Mouse (Mus musculus): ENCODE data around the gene Arhgef2. TPM values are rescaled to one million over a fixed set of nuclear protein-coding genes. Genes with fewer than 3 reads are reported as not detected.

Gene Arhgef2
- polyA plus RNA-seq, 1 experiment = 80.7 TPM

DNA sequence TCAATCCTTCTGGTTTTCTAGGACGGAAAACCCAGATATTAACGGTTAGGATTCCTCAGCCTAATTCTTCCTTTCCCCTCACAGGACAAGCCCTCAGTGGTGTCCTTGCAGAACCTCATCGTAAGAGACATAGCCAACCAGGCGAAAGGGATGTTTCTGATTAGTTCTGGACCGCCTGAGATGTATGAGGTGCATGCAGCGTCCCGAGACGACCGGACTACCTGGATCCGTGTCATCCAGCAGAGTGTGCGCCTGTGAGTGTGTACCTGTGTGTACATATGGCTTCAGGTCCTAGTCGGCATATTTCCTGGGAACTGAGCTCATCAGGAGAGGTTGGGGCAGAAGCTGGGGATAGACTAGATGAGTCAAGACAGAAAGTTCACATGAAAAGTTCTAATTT, 33.5 kb downstream of the Arhgef2 start:
- Histone ChIP-seq H3K4me1 (ENCODE audit: control insufficient read depth, insufficient read depth, low read length) (0 out of 2 replicates have a peak, but pooled peaks cover 3% of the 10 kb centered on the region), H3K4me3 (ENCODE audit: insufficient read depth, low read depth, low read length) (no peak overlapping the region), H3K27me3 (replicated peaks; ENCODE audit: control insufficient read depth, insufficient read depth, low read length) (no peaks in the 10 kb centered on the region), H3K36me3 (ENCODE audit: control insufficient read depth, insufficient read depth, low read length) (peaks cover 30% of the 10 kb centered on the region), H3K27ac (ENCODE audit: insufficient read depth, low read depth, low read length) (no peak overlapping the region)
- no peak for DNase-seq
- WGBS = 95% methylated on average over 12 of the region's 12 CpGs
- TF ChIP-seq CTCF (conservative IDR thresholded peaks at IDR 0.05; ENCODE audit: insufficient read depth, insufficient read length, low read depth, low read length) (no peak), POLR2A (IDR thresholded peaks at IDR 0.05; ENCODE audit: low read depth, low read length) (no peak)

GRCm38 (mm10) chr3:88640676-88641075, 34.9 kb downstream of the Arhgef2 start:
- no peak overlapping the region for H3K27ac ChIP-seq (ENCODE audit: insufficient read depth, low read depth, low read length)
- peaks cover 28% of the 10 kb centered on the region for H3K36me3 ChIP-seq (ENCODE audit: control insufficient read depth, insufficient read depth, low read length)
- TF ChIP-seq CTCF (conservative IDR thresholded peaks at IDR 0.05; ENCODE audit: insufficient read depth, insufficient read length, low read depth, low read length) = peak; percentile 39
- no peak for TF ChIP-seq POLR2A (IDR thresholded peaks at IDR 0.05; ENCODE audit: low read depth, low read length)
- H3K4me1 ChIP-seq (ENCODE audit: control insufficient read depth, insufficient read depth, low read length) = 0 out of 2 replicates have a peak, but pooled peaks cover 3% of the 10 kb centered on the region
- no peak overlapping the region for H3K4me3 ChIP-seq (ENCODE audit: insufficient read depth, low read depth, low read length)
- H3K27me3 ChIP-seq (replicated peaks; ENCODE audit: control insufficient read depth, insufficient read depth, low read length) = no peaks in the 10 kb centered on the region
- 61% methylated on average over 1 of the region's 1 CpGs for WGBS
- peak; percentile 72 for DNase-seq

DNA sequence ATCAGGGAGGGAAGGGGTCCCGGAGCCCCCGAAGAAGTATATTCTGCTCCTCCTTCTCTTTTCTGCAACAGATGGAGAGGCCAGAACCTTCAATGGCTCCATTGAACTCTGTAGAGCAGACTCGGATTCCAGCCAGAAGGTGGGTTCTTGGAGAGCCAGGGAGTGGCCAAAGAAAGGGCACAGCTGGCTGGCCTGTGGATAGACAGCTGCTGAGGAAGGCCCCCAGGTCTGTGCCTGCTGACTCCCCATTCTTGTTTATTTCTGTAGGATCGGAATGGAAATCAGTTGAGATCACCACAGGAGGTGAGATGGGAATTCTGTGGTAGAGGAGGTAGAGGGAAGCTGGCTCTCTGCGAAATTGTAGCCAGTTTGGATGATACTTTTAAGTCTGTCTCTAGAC, 37.3 kb downstream of the Arhgef2 start:
- peaks cover 21% of the 10 kb centered on the region for H3K36me3 ChIP-seq (ENCODE audit: control insufficient read depth, insufficient read depth, low read length)
- no peak for DNase-seq
- no peak overlapping the region for H3K4me3 ChIP-seq (ENCODE audit: insufficient read depth, low read depth, low read length)
- no peaks in the 10 kb centered on the region for H3K27me3 ChIP-seq (replicated peaks; ENCODE audit: control insufficient read depth, insufficient read depth, low read length)
- 83% methylated on average over 5 of the region's 5 CpGs for WGBS
- 0 out of 2 replicates have a peak, but pooled peaks cover 3% of the 10 kb centered on the region for H3K4me1 ChIP-seq (ENCODE audit: control insufficient read depth, insufficient read depth, low read length)
- TF ChIP-seq CTCF (conservative IDR thresholded peaks at IDR 0.05; ENCODE audit: insufficient read depth, insufficient read length, low read depth, low read length) (no peak), POLR2A (IDR thresholded peaks at IDR 0.05; ENCODE audit: low read depth, low read length) (no peak)
- H3K27ac ChIP-seq (ENCODE audit: insufficient read depth, low read depth, low read length) = no peak overlapping the region

DNA sequence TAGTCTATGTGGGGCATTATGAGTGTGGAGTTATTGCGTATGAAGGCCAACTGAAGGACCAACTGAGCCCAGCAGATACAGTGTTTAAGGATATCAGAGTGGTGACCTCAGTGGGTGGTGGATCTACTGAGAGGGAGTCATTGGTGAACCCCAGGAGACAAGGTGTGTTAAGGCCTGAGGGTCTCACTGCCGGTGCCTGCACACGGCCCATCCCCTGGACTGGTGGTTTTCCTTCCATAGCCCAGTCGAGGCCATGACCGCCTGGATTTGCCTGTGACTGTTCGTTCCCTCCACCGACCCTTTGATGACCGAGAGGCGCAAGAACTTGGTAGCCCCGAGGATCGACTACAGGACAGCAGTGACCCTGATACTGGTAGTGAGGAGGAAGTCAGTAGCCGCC, 40.2 kb downstream of the Arhgef2 start:
- no peak overlapping the region for H3K27ac ChIP-seq (ENCODE audit: insufficient read depth, low read depth, low read length)
- TF ChIP-seq POLR2A (IDR thresholded peaks at IDR 0.05; ENCODE audit: low read depth, low read length) = no peak
- no peak for TF ChIP-seq CTCF (conservative IDR thresholded peaks at IDR 0.05; ENCODE audit: insufficient read depth, insufficient read length, low read depth, low read length)
- 0 out of 2 replicates have a peak, but pooled peaks cover 3% of the 10 kb centered on the region for H3K4me1 ChIP-seq (ENCODE audit: control insufficient read depth, insufficient read depth, low read length)
- 85% methylated on average over 12 of the region's 12 CpGs for WGBS
- no peak for DNase-seq
- H3K36me3 ChIP-seq (ENCODE audit: control insufficient read depth, insufficient read depth, low read length) = peaks cover 16% of the 10 kb centered on the region
- no peaks in the 10 kb centered on the region for H3K27me3 ChIP-seq (replicated peaks; ENCODE audit: control insufficient read depth, insufficient read depth, low read length)
- H3K4me3 ChIP-seq (ENCODE audit: insufficient read depth, low read depth, low read length) = no peak overlapping the region

DNA sequence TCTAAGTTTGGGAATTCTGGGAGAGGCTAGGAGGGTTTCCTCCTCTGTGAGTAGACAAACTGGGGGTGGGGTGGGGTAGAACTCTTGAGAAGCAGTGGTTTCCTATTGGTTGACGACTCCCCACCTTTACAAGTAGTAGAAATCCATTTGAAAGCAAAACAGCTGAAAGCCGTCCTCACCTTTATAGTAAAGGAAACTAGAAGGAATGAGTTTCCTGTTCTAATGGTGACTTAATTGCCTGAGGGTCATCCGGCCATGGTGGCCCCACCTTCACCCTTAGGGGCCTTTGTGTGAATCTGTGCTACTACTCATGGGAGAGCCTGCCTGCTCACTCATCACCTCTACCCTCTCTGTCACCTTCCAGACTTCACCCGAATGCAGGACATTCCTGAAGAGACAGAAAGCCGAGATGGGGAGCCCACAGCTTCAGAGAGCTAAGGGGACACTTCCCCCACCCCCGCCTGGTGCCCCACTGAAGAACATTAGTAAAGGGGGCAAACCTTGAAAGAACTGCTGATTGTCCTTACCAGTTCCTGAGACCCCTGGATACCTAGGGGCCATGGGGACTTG, 40.7 kb downstream of the Arhgef2 start:
- Histone ChIP-seq H3K36me3 (ENCODE audit: control insufficient read depth, insufficient read depth, low read length) (peaks cover 15% of the 10 kb centered on the region), H3K4me3 (ENCODE audit: insufficient read depth, low read depth, low read length) (no peak overlapping the region), H3K4me1 (ENCODE audit: control insufficient read depth, insufficient read depth, low read length) (0 out of 2 replicates have a peak, but pooled peaks cover under 1% of the 10 kb centered on the region), H3K27me3 (replicated peaks; ENCODE audit: control insufficient read depth, insufficient read depth, low read length) (no peaks in the 10 kb centered on the region), H3K27ac (ENCODE audit: insufficient read depth, low read depth, low read length) (no peak overlapping the region)
- WGBS = 65% methylated on average over 6 of the region's 6 CpGs
- no peak for DNase-seq
- TF ChIP-seq CTCF (conservative IDR thresholded peaks at IDR 0.05; ENCODE audit: insufficient read depth, insufficient read length, low read depth, low read length) = no peak
- no peak for TF ChIP-seq POLR2A (IDR thresholded peaks at IDR 0.05; ENCODE audit: low read depth, low read length)

DNA sequence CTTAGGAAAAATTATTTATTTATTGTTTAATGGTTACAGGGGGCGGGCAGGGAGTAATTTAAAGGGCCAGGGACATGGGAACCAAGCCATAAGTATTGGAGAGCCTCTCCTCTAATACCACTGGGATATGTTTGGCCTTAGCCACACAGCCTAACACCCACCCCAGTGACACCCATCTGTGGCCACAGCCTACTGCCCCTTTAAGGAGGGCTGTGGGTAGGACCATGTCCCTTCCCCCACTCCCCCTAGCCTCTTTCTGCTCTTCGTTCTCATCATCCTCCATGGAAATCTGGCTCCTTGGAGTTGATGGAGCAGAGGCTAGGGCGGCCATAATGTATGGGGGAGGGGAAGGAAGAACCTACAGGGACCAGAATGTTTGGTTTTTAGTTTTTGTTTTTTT, 41.3 kb downstream of the Arhgef2 start:
- Histone ChIP-seq H3K27me3 (replicated peaks; ENCODE audit: control insufficient read depth, insufficient read depth, low read length) (no peaks in the 10 kb centered on the region), H3K36me3 (ENCODE audit: control insufficient read depth, insufficient read depth, low read length) (peaks cover 15% of the 10 kb centered on the region), H3K4me3 (ENCODE audit: insufficient read depth, low read depth, low read length) (no peak overlapping the region), H3K27ac (ENCODE audit: insufficient read depth, low read depth, low read length) (no peak overlapping the region), H3K4me1 (ENCODE audit: control insufficient read depth, insufficient read depth, low read length) (no peaks in the 10 kb centered on the region)
- 82% methylated on average over 3 of the region's 3 CpGs for WGBS
- no peak for DNase-seq
- TF ChIP-seq CTCF (conservative IDR thresholded peaks at IDR 0.05; ENCODE audit: insufficient read depth, insufficient read length, low read depth, low read length) (no peak), POLR2A (IDR thresholded peaks at IDR 0.05; ENCODE audit: low read depth, low read length) (no peak)

GRCm38 (mm10) chr3:88647779-88648413, 42.1 kb downstream of the Arhgef2 start:
- Histone ChIP-seq H3K27me3 (replicated peaks; ENCODE audit: control insufficient read depth, insufficient read depth, low read length) (no peaks in the 10 kb centered on the region), H3K4me3 (ENCODE audit: insufficient read depth, low read depth, low read length) (no peak overlapping the region), H3K36me3 (ENCODE audit: control insufficient read depth, insufficient read depth, low read length) (peaks cover 15% of the 10 kb centered on the region), H3K4me1 (ENCODE audit: control insufficient read depth, insufficient read depth, low read length) (no peaks in the 10 kb centered on the region), H3K27ac (ENCODE audit: insufficient read depth, low read depth, low read length) (no peak overlapping the region)
- no peak for TF ChIP-seq CTCF (conservative IDR thresholded peaks at IDR 0.05; ENCODE audit: insufficient read depth, insufficient read length, low read depth, low read length)
- TF ChIP-seq POLR2A (IDR thresholded peaks at IDR 0.05; ENCODE audit: low read depth, low read length) = no peak
- DNase-seq = no peak
- 84% methylated on average over 14 of the region's 14 CpGs for WGBS
